ENCODE assay signal across 8 mouse cellular contexts in genomic region chr5:39644827-39645380, GRCm38 (mm10).
DNase-seq lines count a peak whose midpoint lies in the region; ATAC-seq and TF ChIP-seq lines count a peak whose summit lies in the region.

No protein-coding gene starts in this region.

- H3K9me3 ChIP-seq in lung, embryonic 15.5 days: no peaks in the 10 kb centered on the region
- no peaks in the 10 kb centered on the region for H3K9me3 ChIP-seq in hindbrain, postnatal 0 days (ENCODE audit: low read length)
- H3K9me3 ChIP-seq in midbrain, embryonic 13.5 days: no peaks in the 10 kb centered on the region

- peaks cover 32% of the 10 kb centered on the region for H3K27me3 ChIP-seq in lung, embryonic 15.5 days
- H3K27me3 ChIP-seq in hindbrain, postnatal 0 days (ENCODE audit: insufficient read depth, low read length): no peaks in the 10 kb centered on the region
- peaks cover 17% of the 10 kb centered on the region; the same call in 1 of the 2 replicates for H3K27me3 ChIP-seq in midbrain, embryonic 13.5 days

- no peak for TF ChIP-seq CTCF in hindbrain, postnatal 0 days (IDR thresholded peaks at IDR 0.05; ENCODE audit: low read depth)

- H3K4me3 ChIP-seq in lung, embryonic 15.5 days: peak overlapping the region; percentile 53
- peak overlapping the region; percentile 89 for H3K4me3 ChIP-seq in hindbrain, postnatal 0 days (ENCODE audit: low read length)
- peak overlapping the region; percentile 75 for H3K4me3 ChIP-seq in midbrain, embryonic 13.5 days (replicated peaks)

- H3K9ac ChIP-seq in lung, embryonic 15.5 days: peak overlapping the region; percentile 34; the same call in 1 of the 2 replicates
- peak overlapping the region; percentile 68 for H3K9ac ChIP-seq in hindbrain, postnatal 0 days (replicated peaks; ENCODE audit: low read length)
- peak overlapping the region; percentile 78 for H3K9ac ChIP-seq in midbrain, embryonic 13.5 days (replicated peaks)

- WGBS in lung, embryonic 15.5 days: 1% methylated on average over 28 of the region's 28 CpGs
- WGBS in hindbrain, postnatal 0 days: under 1% methylated on average over 28 of the region's 28 CpGs
- under 1% methylated on average over 28 of the region's 28 CpGs for WGBS in midbrain, embryonic 13.5 days

- DNase-seq in adrenal gland, adult 2 months: peak; percentile 60
- DNase-seq in adrenal gland, adult (ENCODE audit: inconsistent age in 2 of 2, low spot score in 1 of 2): no peak
- DNase-seq in lung, postnatal 14 days: no peak
- peak; percentile 47 for DNase-seq in hindbrain, postnatal 0 days (ENCODE audit: low spot score)
- no peak for DNase-seq in layer of hippocampus, postnatal 36 days
- DNase-seq in frontal cortex, adult 2 months (ENCODE audit: extremely low spot score in 1 of 2, low spot score in 1 of 2): no peak

- peaks cover 13% of the 10 kb centered on the region for H3K4me1 ChIP-seq in lung, embryonic 15.5 days
- H3K4me1 ChIP-seq in hindbrain, postnatal 0 days (ENCODE audit: insufficient read depth, low read length): no peaks in the 10 kb centered on the region
- H3K4me1 ChIP-seq in midbrain, embryonic 13.5 days (replicated peaks): peaks cover 24% of the 10 kb centered on the region

- peak; percentile 67 for ATAC-seq in lung, embryonic 15.5 days (ENCODE audit: borderline replicate concordance, extremely low read depth, low FRiP score, low TSS enrichment)
- peak; percentile 53; the same call in 1 of the 2 replicates for ATAC-seq in hindbrain, postnatal 0 days
- peak; percentile 82 for ATAC-seq in midbrain, embryonic 13.5 days

- H3K27ac ChIP-seq in lung, embryonic 15.5 days: no peak overlapping the region
- H3K27ac ChIP-seq in hindbrain, postnatal 0 days: peak overlapping the region; percentile 63; the same call in 1 of the 2 replicates
- no peak overlapping the region for H3K27ac ChIP-seq in midbrain, embryonic 13.5 days

- H3K4me2 ChIP-seq in lung, embryonic 15.5 days: peak overlapping the region; percentile 82
- peak overlapping the region; percentile 95 for H3K4me2 ChIP-seq in hindbrain, postnatal 0 days (ENCODE audit: low read depth, low read length)
- peak overlapping the region; percentile 97 for H3K4me2 ChIP-seq in midbrain, embryonic 13.5 days (replicated peaks)

- no peaks in the 10 kb centered on the region for H3K36me3 ChIP-seq in lung, embryonic 15.5 days
- no peaks in the 10 kb centered on the region for H3K36me3 ChIP-seq in hindbrain, postnatal 0 days (ENCODE audit: insufficient read depth, low read length)
- no peaks in the 10 kb centered on the region for H3K36me3 ChIP-seq in midbrain, embryonic 13.5 days

Comparison
In these comparisons a context has a peak if more than half of its experiments do, and no peak if none do; other contexts are left out.
1. DNase-seq: peak in adrenal gland, adult 2 months (single experiment) and hindbrain, postnatal 0 days (single experiment); none in adrenal gland, adult (0 of 2), lung, postnatal 14 days (single experiment), layer of hippocampus, postnatal 36 days (0 of 2) and frontal cortex, adult 2 months (0 of 2).
2. Peak in every context shown above with its lines, with median percentiles within 50 percentile points of each other: ATAC-seq, H3K4me2 ChIP-seq, H3K4me3 ChIP-seq and H3K9ac ChIP-seq.